Mouse (Mus musculus) limb, embryonic 11.5 days (tissue): Measurements from ENCODE around the gene Tamm41. TPM values are rescaled to one million over a fixed set of nuclear protein-coding genes. Genes with fewer than 3 reads are reported as not detected.
A peak's percentile ranks its signal among the peaks of the same experiment; 100 is the strongest.

Source experiments
- ATAC-seq: fragments of 200-750 bp; cut with Nextera tagmentation; 2 replicates; pipeline ENCODE4 v1.8.0; 2017; ENCODE audit warnings: low read depth; ENCODE audit not compliant: insufficient number of reproducible peaks, low FRiP score, low TSS enrichment
- DNase-seq: peaks from one replicate; pipeline ENCODE4 v3.0.0-alpha.2; 2015; ENCODE audit warnings: low spot score
- H3K27ac ChIP-seq: fragments of 300-500 bp; sonication (generic); replicated peaks from 2 replicates; pipeline ENCODE4 v1.5.1; 2014; ENCODE audit warnings: low read depth, mild to moderate bottlenecking, low read length
- H3K27me3 ChIP-seq: fragments of 300-500 bp; sonication (generic); 2 replicates; pipeline ENCODE4 v1.6.1; 2014; ENCODE audit warnings: mild to moderate bottlenecking, low read length, mixed read lengths; ENCODE audit not compliant: control insufficient read depth, insufficient read depth
- H3K36me3 ChIP-seq: fragments of 300-500 bp; sonication (generic); 2 replicates; pipeline ENCODE4 v1.6.1; 2014; ENCODE audit warnings: mild to moderate bottlenecking, low read length, moderate library complexity, mixed read lengths; ENCODE audit not compliant: control insufficient read depth, insufficient read depth
- H3K4me1 ChIP-seq: fragments of 300-500 bp; sonication (generic); 2 replicates; pipeline ENCODE4 v1.6.1; 2014; ENCODE audit warnings: low read length, mixed read lengths; ENCODE audit not compliant: control insufficient read depth, insufficient read depth
- H3K4me2 ChIP-seq: fragments of 300-500 bp; sonication (generic); 2 replicates; pipeline ENCODE4 v1.6.1; 2014; ENCODE audit warnings: low read depth, mild to moderate bottlenecking, moderate library complexity; ENCODE audit not compliant: severe bottlenecking
- H3K4me3 ChIP-seq: fragments of 300-500 bp; sonication (generic); 2 replicates; pipeline ENCODE4 v1.5.1; 2014; ENCODE audit warnings: low read depth, low read length
- H3K9ac ChIP-seq: fragments of 300-500 bp; sonication (generic); 2 replicates; pipeline ENCODE4 v1.6.1; 2014; ENCODE audit warnings: mild to moderate bottlenecking, low read length
- H3K9me3 ChIP-seq: fragments of 300-500 bp; sonication (generic); 2 replicates; pipeline ENCODE4 v1.6.1; 2016; ENCODE audit warnings: low read length; ENCODE audit not compliant: control insufficient read depth
- WGBS: fragments of 180-500 bp; shearing (Covaris S2); extraction: QIAGEN DNeasy Blood & Tissue Kit; methylation state at CpG from one replicate; pipeline ENCODE4 v1.1.7; 2014; 5-methylcytosine and 5-hydroxymethylcytosine counted together
- polyA plus RNA-seq: library from polyadenylated mRNA; unstranded; fragments of >200 nt; fragmentation: Nextera tagmentation; extraction: Ambion mirVana; gene quantifications from 2 replicates; pipeline ENCODE4 v1.2.1, GENCODE M21; 2014

Gene Tamm41
- polyA plus RNA-seq, 1 experiment from 2014 or later = 94.2 TPM

DNA sequence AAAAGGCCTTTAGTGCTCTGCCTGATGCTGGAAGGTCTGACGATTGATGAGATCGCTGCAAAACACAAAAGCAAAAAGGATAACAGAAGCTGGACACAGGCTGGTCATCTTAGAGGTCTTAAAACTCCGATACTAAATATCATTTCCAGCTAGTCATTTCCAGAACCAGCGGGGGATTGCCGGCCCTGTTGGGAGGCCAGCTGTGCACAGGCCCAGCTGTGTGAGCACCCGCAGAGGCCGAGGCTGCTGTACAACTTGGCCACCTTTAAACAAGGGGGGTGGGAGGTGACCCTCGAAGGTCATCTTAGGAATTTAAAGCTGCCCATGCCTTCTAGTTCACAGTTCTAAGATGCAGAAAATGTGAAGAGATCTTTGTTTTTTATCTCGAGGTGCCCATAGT, 26.9 kb downstream of the Tamm41 start:
- Histone ChIP-seq H3K36me3 (no peaks in the 10 kb centered on the region; the same call in 1 of the 2 replicates), H3K4me2 (no peak overlapping the region), H3K27ac (no peak overlapping the region)

GRCm38 (mm10) chr6:115010304-115010703, 27.4 kb downstream of the Tamm41 start:
- Histone ChIP-seq H3K4me2 (no peak overlapping the region), H3K36me3 (no peaks in the 10 kb centered on the region; the same call in 1 of the 2 replicates), H3K27ac (no peak overlapping the region), H3K4me3 (no peak overlapping the region), H3K9ac (no peak overlapping the region), H3K27me3 (no peaks in the 10 kb centered on the region), H3K4me1 (0 out of 2 replicates have a peak, but pooled peaks cover 3% of the 10 kb centered on the region), H3K9me3 (no peaks in the 10 kb centered on the region)
- ATAC-seq (no peak), DNase-seq (no peak)
- WGBS = 87% methylated on average over 9 of the region's 9 CpGs

More for the DNA sequence above, 26.9 kb downstream of the Tamm41 start:
- Histone ChIP-seq H3K9me3 (no peaks in the 10 kb centered on the region), H3K9ac (no peak overlapping the region), H3K4me1 (0 out of 2 replicates have a peak, but pooled peaks cover 3% of the 10 kb centered on the region), H3K4me3 (no peak overlapping the region), H3K27me3 (no peaks in the 10 kb centered on the region)
- DNase-seq (no peak), ATAC-seq (no peak)
- WGBS = 81% methylated on average over 9 of the region's 9 CpGs

GRCm38 (mm10) chr6:115007728-115008127, 29.9 kb downstream of the Tamm41 start:
- Histone ChIP-seq H3K27me3 (no peaks in the 10 kb centered on the region), H3K9ac (0 out of 2 replicates have a peak overlapping the region, but pooled peaks have one; percentile 19), H3K27ac (no peak overlapping the region), H3K36me3 (no peaks in the 10 kb centered on the region; the same call in 1 of the 2 replicates), H3K9me3 (no peaks in the 10 kb centered on the region), H3K4me3 (no peak overlapping the region), H3K4me1 (0 out of 2 replicates have a peak, but pooled peaks cover 3% of the 10 kb centered on the region), H3K4me2 (no peak overlapping the region)
- ATAC-seq = 0 out of 2 replicates have a peak, but pooled peaks have one; percentile 47
- DNase-seq = peak; percentile 90
- WGBS = 37% methylated on average over 5 of the region's 5 CpGs

GRCm38 (mm10) chr6:115006948-115007347, 30.7 kb downstream of the Tamm41 start:
- Histone ChIP-seq H3K9ac (peak overlapping the region; percentile 35; the same call in 1 of the 2 replicates), H3K9me3 (no peaks in the 10 kb centered on the region), H3K4me3 (no peak overlapping the region), H3K4me2 (no peak overlapping the region), H3K27me3 (no peaks in the 10 kb centered on the region), H3K36me3 (no peaks in the 10 kb centered on the region; the same call in 1 of the 2 replicates), H3K4me1 (0 out of 2 replicates have a peak, but pooled peaks cover 3% of the 10 kb centered on the region), H3K27ac (no peak overlapping the region)
- DNase-seq (no peak), ATAC-seq (no peak)
- 60% methylated on average over 6 of the region's 6 CpGs for WGBS

- Histone ChIP-seq H3K9ac (no peak overlapping the region), H3K4me1 (0 out of 2 replicates have a peak, but pooled peaks cover 3% of the 10 kb centered on the region), H3K36me3 (no peaks in the 10 kb centered on the region; the same call in 1 of the 2 replicates), H3K4me2 (no peak overlapping the region), H3K27me3 (no peaks in the 10 kb centered on the region), H3K4me3 (no peak overlapping the region), H3K9me3 (no peaks in the 10 kb centered on the region), H3K27ac (no peak overlapping the region)
- 60% methylated on average over 3 of the region's 3 CpGs for WGBS
- ATAC-seq (no peak), DNase-seq (no peak)
Observed at GRCm38 (mm10) chr6:115006065-115006464, 31.6 kb downstream of the Tamm41 start.

- no peak overlapping the region for H3K27ac ChIP-seq
- H3K27me3 ChIP-seq = no peaks in the 10 kb centered on the region
- ATAC-seq = no peak
- 84% methylated on average over 8 of the region's 8 CpGs for WGBS
- H3K4me3 ChIP-seq = no peak overlapping the region
- no peaks in the 10 kb centered on the region; the same call in 1 of the 2 replicates for H3K36me3 ChIP-seq
- H3K4me1 ChIP-seq = 0 out of 2 replicates have a peak, but pooled peaks cover 3% of the 10 kb centered on the region
- no peak overlapping the region for H3K4me2 ChIP-seq
- no peaks in the 10 kb centered on the region for H3K9me3 ChIP-seq
- no peak overlapping the region for H3K9ac ChIP-seq
- no peak for DNase-seq
Observed at GRCm38 (mm10) chr6:115005351-115005890, 32.3 kb downstream of the Tamm41 start.

GRCm38 (mm10) chr6:115004636-115005035, 33.0 kb downstream of the Tamm41 start:
- Histone ChIP-seq H3K27me3 (no peaks in the 10 kb centered on the region), H3K27ac (no peak overlapping the region), H3K4me1 (0 out of 2 replicates have a peak, but pooled peaks cover 3% of the 10 kb centered on the region), H3K4me3 (no peak overlapping the region), H3K36me3 (no peaks in the 10 kb centered on the region; the same call in 1 of the 2 replicates), H3K9me3 (no peaks in the 10 kb centered on the region), H3K9ac (no peak overlapping the region), H3K4me2 (no peak overlapping the region)
- 89% methylated on average over 8 of the region's 8 CpGs for WGBS
- DNase-seq (no peak), ATAC-seq (no peak)

GRCm38 (mm10) chr6:114998374-114999031, 39.2 kb downstream of the Tamm41 start:
- Histone ChIP-seq H3K27ac (no peak overlapping the region; the same call in 1 of the 2 replicates), H3K4me2 (no peak overlapping the region), H3K9me3 (no peaks in the 10 kb centered on the region), H3K4me3 (no peak overlapping the region), H3K36me3 (no peaks in the 10 kb centered on the region), H3K9ac (no peak overlapping the region), H3K27me3 (no peaks in the 10 kb centered on the region), H3K4me1 (peaks cover 18% of the 10 kb centered on the region; the same call in 1 of the 2 replicates)
- 77% methylated on average over 16 of the region's 16 CpGs for WGBS
- DNase-seq (no peak), ATAC-seq (no peak)
